Mouse (Mus musculus): Measurements from ENCODE around the gene Rhoh.
A peak's percentile ranks its signal among the peaks of the same experiment; 100 is the strongest.

The Rhoh gene

DNA sequence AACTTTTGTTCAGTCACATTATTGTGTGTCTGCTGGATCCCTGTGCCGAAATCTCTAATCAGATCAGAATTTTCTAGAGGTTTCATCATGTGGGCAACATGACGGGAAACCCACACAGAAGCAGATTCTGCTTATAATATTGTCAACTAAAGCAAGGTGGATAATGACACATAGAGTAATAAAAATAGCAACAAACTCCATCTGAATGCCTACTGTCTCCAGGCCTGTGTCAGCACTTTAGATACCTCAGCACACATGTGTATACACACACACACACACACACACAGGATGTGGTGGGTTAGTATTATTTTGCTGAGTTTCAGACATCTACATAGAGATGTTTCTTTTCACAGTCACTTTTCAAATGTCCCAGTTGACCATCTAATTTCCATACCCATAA, 36.7 kb downstream of the Rhoh start:
- DNase-seq, result no peak

DNA sequence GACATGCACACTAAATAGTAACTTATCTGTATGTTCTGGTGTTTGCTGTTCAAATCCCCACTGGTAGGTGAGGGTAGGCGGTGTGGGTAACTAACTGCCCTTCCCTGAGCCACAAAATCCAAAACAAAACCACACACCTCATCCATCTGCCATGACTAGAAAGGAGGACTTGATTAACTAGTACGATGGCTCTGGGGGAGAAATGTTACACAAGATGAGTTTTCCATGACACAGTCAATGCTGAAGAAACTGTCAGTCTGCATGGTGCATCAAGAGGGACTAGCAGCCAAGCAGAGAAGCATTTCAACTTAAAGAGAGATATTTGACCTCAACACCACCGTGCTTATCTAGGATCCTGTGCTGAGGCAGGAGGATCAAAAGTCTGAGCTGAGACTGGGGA, 37.7 kb downstream of the Rhoh start:
- DNase-seq, result no peak

DNA sequence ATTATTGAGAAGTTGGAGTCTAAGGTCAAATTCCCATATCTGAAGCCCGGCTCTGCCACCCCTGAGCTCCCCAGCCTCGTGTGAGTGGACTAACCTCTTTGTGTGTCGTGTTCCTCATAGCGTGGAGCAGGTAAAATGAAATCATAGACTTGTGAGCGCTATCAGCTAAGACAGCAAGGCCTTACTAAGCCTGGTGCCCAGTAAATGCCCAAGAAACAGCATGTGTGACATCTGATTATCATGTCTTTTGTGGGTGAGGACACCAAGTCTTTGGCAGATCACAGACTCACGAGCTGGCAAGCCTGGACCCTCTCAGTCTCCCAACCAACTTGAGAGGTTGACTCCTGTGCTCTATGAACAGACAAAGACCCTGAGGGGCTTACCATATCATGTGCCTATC, 39.1 kb downstream of the Rhoh start:
- DNase-seq, result no peak

DNA sequence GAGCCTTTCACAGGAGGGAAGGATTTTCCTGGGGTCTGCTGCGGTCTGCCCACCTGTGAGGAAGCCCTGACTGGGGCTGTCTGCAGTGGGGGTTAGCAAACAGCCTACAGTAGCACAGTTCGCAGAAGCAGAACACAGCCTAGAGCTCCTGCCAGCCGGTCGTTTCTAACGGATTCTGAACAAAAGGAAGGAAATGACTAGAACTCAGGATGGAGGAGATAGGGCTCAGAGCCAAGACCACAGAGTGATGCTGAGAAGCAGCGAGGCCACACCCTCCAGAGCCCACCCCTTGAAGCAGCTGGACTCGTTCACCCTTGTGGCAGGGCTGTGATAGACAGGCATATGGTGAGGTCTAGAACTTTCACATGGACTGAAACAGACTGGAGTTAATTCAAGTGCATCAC, 39.9 kb downstream of the Rhoh start:
- peak; percentile 38 to 64 for DNase-seq

DNA sequence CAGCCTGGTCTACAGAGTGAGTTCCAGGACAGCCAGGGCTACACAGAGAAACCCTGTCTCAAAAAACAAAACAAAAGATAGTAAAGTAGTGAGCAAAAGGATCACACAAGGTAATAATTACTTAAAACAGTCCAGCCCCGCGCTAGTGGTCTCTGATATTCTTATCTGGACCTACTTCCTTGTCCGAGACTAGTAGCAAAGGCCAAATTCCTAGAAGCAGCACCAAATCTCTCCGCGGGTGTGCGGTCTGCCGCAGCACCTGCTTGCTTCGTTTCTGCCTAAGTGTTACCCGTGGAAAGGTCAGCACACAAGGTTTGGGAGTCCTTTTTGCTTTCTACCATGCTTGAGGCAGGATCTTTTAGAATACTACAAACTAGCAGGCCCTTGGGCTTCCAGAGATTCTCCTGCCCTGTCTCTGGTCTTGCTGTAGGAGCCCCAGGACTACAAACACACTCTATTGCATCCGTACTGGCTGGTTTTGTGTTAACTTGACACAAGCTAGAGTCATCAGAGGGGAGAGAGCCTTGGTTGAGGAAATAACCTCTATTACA, 40.9 kb downstream of the Rhoh start:
- no peak for DNase-seq

DNA sequence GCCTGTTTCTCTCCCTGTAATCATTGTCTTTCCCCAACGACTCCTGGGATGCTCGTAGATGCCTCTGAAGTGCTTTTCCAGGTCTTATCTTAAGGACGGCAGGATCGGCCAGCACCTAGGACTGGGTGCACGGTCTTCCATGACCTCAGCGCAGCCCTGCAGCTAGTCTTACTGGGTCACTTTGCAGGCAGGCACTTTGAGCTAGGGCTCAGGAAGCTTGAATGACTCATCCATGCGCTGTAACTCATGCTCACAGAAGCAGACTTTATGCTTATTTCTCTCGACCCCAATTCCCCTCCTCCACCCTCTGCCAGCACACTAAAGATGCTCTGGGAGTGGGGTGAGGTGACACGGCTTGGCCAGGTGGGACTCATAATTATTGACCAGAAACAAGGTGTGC, 41.8 kb downstream of the Rhoh start:
- no peak for DNase-seq

DNA sequence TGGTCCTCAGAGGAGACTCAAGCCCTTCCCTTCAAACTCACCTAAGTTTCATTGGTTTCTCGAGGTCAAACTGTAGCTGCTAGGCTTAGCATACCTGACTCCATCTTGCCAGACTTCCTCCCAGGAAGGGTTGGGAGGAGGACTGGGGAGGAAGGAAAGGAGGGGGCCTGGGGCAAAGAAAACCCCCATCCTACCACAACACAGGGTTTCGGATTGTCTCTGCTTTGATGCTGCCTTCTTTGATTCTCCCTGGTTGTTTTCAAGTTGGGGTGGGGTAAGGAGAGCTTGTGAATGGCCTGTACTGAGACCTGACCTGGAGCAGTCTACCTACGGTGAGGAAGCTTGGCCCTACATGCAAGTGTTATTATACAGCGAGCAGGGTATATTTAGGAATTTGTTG, 43.5 kb downstream of the Rhoh start:
- DNase-seq, result no peak

DNA sequence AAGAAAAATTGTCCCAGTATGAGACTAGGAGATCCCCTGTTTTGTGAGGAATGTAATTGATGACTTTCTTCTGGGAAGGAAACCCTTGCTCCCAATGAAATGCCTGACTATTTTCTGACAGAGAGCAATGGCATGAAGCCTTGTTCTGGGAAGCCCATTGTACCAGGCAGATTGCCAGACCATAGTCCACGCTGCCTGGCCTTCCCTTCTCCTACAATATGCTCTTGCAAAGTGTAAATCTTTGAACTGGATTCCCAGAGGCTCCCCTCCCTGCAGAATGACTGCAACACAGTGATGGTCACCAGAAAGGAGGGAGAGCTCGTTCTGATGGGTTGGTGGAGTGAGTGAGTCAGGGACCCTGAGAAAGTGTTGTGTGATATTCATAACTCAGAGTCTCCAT, 47.7 kb downstream of the Rhoh start:
- no peak for DNase-seq

DNA sequence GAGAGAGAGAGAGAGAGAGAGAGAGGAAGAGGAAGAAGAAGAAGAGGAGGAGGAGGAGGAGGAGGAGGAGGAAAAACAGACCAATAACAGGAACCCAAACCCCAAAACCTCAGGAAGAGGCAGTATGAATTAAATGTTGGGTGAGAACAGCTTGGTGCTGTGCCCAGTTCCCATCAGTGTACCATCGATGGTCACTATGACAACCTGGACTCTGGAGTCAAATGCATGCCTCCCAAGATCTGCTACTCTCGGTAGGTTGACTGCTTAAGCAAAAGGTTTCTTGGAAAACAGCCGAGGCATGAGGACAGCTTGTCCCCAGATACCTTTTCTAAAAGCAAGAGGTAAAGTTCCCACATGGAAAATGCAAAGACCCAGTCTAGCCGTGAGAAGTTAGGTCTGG, 48.3 kb downstream of the Rhoh start:
- DNase-seq, result no peak

DNA sequence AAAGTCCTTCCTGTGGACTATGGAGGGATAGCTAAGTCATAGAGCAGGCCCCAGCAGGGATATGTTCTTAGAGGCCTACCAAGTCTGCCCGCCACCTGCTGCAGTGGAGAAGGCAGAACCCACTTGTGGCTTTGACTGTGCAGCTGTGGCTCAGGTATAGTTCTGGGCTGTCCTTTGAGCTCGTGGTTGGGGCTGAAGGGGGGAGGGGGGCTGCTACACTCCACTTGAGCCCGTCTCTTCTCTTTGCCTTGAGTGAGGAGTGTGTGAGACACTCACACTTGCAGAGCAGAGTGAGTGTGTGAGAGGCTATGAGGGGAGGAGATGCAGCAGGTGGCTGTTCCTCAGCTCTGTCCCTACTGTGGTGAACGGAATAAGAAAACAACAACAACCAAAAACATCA, 49.4 kb downstream of the Rhoh start:
- no peak for DNase-seq

DNA sequence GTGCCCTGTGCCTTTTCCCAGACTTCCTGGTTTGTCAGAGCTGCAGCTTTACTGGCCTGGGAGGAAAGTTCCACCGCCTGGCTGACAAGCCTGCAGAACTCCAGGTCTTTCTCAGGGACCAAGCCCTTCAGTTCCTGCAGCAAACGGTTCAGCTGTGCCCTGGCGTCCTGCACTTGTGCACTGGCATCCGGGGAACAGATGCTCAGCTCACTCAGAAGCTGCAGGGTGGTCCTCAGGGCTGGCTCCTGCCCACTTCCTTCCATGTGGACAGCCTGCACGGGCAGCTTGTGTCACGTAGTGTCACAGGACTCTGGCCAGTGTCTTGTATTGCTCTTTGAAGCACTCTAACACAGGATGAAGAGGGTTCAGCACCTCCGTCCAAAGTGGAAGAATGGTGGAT, 50.7 kb downstream of the Rhoh start:
- no peak for DNase-seq

DNA sequence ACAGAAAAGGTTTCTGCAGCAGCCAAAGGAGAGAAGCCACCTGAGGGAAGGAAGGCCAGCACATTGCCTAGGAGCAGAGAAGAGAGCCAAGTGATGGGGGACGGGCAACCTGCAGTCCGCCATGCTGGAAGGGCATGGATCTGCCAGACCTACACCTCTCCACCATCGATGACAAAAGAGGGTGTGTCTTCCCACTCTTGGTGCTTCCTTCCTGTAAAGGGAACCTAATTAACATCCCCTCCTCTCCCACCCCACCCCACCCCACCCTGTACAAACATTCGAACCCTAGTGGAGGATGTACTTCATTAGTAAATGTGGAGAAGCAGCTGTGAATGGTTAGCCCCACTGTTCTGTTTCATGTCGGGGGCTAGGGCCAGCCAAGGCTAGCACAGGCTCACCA, 51.2 kb downstream of the Rhoh start:
- DNase-seq, result no peak

DNA sequence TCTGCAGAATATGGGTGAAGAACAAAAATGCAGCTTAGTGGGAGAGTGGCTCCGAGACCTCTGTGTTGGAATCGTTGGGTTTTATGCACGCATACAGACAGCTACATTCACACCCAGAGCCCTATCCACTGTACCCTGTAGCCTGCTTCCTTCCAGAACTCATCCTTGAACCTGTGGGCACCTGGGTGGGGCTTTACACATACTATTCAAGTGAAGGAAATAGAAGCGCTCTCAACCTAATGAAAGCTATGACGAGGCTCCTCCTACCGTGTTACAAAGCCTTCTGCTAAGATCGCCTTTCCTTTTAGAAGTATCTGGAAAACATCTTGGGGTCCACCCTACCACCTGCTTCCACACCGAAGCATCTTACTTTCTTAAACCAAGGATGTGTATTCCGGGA, 52.1 kb downstream of the Rhoh start:
- DNase-seq, result no peak

DNA sequence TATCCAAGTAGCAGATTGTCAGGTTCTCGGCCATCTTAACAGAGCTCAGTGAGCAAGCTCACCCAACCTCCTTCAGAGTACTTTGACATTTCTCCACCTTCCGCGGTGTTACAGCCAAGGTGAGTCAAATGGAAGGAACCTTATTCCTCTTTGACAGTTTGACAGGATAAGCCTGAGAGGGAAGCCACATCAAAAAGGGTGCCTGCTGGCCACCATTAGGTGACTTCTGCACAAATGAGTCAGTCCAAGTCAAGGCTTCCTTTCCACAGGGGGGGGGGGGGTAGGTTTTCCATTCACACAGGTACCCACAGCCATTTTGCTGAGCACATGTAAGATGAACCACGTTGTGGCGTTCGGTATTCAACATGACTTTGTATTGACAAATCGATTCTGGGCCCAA, 53.3 kb downstream of the Rhoh start:
- no peak for DNase-seq

DNA sequence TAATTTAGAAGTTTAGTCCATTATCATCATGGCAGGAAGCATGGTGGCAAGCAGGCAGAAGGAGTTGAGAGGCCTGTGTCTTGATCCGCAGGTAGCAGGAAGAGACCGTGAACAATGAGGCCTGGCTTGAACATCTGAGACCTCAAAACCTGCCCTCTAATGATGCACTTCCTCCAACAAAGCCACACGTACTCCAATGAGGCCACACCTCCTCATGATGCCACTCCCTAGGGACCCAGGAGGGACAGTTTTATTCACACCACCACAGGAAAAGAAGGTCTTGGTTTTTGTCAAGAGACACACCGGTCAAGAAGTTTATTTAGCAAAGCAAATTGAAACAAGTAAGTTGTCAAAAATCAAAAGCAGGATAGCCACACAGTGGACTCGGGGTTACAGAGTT, 55.9 kb downstream of the Rhoh start:
- DNase-seq, result no peak

DNA sequence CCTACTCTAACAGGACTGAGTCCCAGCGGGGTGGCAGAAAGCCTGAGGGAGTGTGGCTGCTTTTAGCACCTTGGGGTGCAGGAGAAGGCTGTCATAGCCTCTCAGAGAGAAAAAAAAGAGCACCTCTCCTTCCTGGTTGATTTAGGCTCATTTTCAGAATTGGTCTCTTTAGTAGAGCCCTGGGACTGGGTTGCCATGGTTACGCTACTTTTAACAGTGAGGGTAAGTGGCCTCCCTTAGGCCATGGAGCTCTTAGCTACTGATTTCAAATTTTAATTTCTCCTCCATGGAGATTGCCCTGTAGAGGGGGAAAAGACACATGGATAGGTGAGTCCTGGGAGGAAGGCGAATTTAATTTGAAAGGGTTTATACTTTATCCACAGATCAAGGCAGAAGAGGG, 57.6 kb downstream of the Rhoh start:
- DNase-seq, result no peak

DNA sequence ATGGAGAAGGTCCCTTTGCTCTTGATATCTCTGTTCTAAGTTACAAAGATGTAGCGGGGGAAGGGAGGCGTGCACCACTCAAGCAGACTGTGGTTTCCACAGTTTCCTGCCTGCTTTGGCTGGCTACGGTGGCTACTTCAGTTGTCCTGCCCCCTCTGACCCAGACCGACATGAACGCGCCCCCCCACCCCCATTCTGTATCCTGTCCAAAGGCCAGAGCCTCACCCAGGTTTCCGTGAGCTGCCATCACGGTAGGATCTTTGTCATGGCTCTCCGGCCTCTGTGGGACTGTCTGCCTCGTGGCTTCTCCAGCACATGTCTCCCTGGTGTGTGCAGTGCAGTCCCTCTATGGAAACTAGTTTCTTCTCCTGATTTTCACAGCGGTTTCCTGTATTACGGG, 58.3 kb downstream of the Rhoh start:
- DNase-seq, result no peak

DNA sequence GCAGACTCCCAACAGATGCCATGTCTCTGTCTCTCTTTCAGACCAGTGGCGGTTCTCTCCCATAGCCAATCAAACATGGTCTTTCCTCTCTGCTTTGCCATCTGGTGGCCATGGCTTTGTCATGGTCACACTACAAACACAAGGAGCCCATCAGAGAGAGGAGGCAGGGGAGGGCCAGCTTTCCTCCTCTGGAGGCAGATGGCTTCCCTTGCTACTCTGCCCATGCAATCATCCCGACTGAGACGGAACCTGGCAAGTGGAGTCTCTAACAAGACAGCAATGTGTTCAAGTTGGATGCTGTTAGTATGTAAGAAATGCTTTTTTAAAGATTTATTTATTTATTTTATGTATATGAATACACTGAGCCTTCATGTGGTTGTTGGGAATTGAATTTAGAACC, 58.9 kb downstream of the Rhoh start:
- DNase-seq, result no peak

DNA sequence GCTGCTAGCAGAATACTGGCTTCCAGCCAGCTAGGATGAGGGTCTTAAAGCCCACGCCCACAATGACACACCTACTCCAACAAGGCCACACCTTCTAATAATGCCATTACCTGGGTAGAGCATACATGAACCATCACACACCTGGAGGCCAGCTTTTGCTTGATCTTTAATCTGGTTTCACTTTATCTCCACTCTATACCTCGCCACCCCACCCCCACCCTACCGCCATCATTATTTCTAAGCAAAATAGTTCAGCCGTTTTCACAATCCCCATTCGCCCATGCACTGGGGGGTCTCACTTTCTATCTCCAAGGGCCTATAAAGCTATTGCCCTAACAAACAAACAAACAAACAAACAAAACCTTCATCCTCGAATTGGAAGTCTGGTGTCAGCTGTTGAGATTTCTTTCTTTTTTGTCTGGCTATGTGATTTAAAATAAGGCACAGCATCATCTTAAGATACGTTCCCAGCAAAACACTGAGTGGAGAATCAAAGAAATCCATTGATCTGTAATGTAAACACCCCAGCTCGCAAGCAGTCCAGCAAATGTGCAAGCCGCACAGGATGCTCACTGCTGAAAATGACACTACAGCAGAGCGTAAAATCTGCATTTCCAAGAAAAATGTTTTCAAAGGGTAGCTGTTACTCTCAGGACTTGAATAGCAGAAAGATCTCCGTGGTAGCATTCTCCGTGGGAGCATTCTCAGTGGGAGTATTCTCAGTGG, 59.9 kb downstream of the Rhoh start:
- no peak for DNase-seq

DNA sequence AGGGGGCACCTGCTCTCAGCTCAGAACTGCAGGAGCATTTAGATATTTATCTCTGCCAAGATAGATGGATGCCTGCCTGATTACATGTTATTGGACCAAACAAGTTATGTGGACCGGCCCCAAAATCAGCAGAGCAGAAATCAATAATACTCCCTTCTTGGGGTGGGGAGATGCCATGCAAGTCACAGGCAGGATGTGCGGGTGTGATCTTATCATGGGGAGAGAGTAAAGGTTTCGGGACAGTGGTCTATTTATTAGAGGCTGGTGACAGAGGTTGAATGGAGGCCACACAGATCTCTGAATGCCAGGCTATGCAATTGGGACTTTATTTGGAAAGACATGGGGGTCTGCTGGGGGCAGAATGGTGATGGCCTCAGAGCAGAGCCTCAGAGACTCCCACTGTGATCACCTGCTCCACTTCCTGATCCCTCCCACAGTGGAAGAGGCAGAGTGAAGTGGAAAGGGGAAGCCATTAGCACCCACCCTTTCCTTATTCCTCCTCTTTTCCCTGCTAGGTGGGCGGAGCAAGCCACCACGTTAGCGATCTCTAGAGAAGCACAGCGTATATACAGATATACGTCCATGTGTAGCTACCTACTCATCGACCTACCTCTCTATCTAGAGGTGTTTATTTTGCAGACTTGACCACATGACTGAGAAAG, 60.6 kb downstream of the Rhoh start:
- no peak for DNase-seq

DNA sequence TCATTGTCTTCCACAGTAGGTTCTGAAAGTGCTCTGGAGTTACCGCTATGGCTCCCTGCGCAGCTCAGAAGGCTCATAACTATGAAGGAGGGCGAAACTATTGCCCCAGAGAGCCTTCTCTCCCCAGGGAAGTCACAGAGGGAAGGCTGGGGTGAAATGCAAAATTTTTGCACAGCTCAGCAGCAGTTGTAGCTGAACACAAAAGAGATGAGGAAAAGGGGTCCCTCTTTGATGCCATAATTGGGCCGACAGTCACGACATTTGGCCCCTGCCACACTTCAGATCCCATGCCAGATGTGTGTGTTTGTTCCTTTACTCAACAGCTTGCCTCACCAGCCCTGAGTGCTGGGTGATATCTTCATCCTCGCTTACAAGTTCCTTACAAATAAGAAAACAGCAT, 65.7 kb downstream of the Rhoh start:
- DNase-seq, result no peak

DNA sequence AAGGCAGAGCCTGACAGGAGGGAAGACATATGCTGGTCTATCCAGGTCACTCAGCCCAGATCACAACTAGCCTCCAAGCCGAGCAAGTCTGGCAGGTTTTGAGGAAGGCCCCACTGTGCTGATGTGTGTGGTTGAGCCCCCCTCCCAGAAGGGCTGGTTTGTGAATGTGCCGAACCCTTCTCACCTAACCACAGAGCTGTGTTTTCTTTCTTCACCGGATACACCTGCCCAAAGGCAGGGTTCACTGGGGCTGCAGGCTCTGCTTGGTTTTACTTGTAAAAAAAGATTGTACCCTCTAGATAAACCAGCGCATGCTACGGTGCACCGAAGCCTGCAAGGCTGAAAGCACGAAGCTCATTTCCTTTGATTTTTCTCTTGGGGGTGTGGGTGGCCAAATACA, 68.1 kb downstream of the Rhoh start:
- DNase-seq, result peak; percentile 32 to 57

DNA sequence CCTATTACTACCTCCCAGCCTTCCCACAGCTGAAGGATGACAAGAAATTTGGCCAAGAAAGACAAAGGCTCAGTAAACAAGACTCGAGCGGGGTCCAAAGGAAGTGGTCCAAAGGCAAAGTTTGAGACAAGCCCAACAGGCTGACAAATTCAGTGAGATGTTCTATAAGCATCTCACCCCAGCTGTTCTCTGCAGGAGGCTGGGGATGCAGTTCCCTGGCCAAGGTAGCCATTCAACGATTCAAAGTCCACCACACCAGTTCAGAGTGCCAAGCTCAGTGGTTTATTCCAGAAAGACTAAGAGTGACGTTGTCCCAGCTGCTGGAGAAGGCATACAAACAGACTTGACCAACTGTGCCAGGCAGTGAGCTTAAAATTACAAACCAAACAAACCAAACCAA, 69.2 kb downstream of the Rhoh start:
- no peak for DNase-seq

DNA sequence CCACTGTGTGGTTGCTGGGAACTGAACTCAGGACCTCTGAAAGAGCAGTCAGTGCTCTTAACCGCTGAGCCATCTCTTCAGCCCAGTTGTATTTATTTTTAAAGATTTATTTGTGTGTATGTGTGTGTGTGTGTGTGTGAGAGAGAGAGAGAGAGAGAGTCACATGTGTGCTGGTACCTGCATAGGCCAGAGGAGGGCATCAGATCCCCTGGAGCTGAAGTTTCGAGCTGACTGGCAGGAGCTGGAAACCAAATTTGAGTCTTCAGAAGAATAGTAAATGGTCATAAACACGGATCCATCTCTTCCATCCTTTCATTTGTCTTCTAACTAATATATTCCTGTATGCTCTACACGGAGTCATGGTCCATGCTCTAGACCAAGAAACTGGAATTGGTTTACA, 72.2 kb downstream of the Rhoh start:
- no peak for DNase-seq

DNA sequence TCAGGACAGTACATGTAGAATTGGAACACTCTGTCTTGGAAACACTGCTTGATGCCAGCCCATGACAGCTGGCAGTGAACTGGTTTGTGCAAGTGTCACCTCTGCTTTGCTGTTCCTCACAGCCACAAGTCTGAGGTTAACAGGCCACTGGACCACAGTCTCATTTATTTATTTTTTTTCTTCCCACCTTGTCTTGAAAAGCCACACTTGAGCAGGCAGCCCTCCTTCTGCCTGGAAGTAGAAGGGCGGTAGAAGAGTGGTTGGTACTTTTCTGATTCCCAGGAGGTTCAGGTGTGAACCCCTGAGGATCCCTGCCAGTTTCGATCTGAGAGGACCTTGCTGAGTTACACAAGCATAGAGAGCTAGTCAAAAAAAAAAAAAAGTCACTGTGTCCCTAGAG, 72.8 kb downstream of the Rhoh start:
- no peak for DNase-seq

Data from lung, postnatal 4 days (tissue).